Mouse (Mus musculus) small intestine, adult 2 months (tissue): ENCODE measurements around the gene Pbp2.

Experiments used
- CTCF ChIP-seq: fragments of 200-500 bp; IDR thresholded peaks from 2 replicates; pipeline ENCODE4 v1.5.1; 2012; ENCODE audit warnings: low read depth, mild to moderate bottlenecking, control low read depth, inconsistent platforms, low read length, moderate library complexity, mixed read lengths; ENCODE audit not compliant: insufficient replicate concordance, insufficient read length; ENCODE audit errors: extremely low read depth
- POLR2A ChIP-seq: fragments of 200-500 bp; IDR thresholded peaks from 2 replicates; pipeline ENCODE4 v1.6.1; 2012; ENCODE audit warnings: low read depth, mild to moderate bottlenecking, control low read depth, inconsistent platforms, low read length, moderate library complexity

GRCm38 (mm10) chr6:135260435-135260834, 49.8 kb downstream of the Pbp2 start:
- TF ChIP-seq CTCF, result no peak
- TF ChIP-seq POLR2A, result no peak
